ENCODE assay signal across 19 mouse cellular contexts in the genomic region with DNA sequence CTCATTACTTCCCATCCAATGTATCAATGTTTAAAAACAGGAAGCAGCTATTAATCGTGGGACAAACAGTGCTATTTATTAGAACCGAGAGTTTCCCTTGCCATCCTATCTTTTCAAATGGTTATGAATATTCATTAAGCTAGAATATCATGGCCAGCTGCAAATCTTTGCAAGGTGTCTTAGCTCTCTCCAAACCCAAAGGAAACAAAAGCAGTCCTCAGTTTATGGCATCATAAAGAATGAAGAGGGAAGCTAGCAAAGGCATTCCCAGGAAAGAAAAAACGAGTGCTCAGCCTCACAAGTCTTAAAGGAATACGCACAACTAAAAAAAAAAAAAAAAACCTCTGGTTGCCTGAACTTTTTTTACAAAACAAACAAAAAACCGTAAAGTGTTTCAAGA.
DNase-seq lines count a peak whose midpoint lies in the region; ATAC-seq and TF ChIP-seq lines count a peak whose summit lies in the region.
"Had no signal": no experiment of that assay in that cellular context is flagged by ENCODE, and none has a peak within 500 bp of the region (broad histone marks: within the 10 kb centered on the region; RNA-seq: fewer than 3 reads in every experiment).

No protein-coding gene starts in this region.

- no peak overlapping the region for H3K9ac ChIP-seq in hindbrain, embryonic 16.5 days (ENCODE audit: low read depth, low read length)
- H3K9ac ChIP-seq in hindbrain, embryonic 12.5 days: no peak overlapping the region
- 0 out of 2 replicates have a peak overlapping the region, but pooled peaks have one; percentile 22 for H3K9ac ChIP-seq in kidney, embryonic 16.5 days (replicated peaks; ENCODE audit: low read length)
- no peak overlapping the region for H3K9ac ChIP-seq in CH12.LX (ENCODE audit: insufficient read depth, low read depth)
- H3K9ac ChIP-seq in limb, embryonic 13.5 days: no peak overlapping the region
- H3K9ac ChIP-seq: embryonic facial prominence, embryonic 13.5 days; forebrain, embryonic 15.5 days had no signal

- H3K9me3 ChIP-seq in hindbrain, embryonic 16.5 days (ENCODE audit: control insufficient read depth, low read length): no peaks in the 10 kb centered on the region
- no peaks in the 10 kb centered on the region for H3K9me3 ChIP-seq in hindbrain, embryonic 12.5 days (replicated peaks)
- no peaks in the 10 kb centered on the region for H3K9me3 ChIP-seq in kidney, embryonic 16.5 days (ENCODE audit: low read length)
- no peaks in the 10 kb centered on the region for H3K9me3 ChIP-seq in CH12.LX (replicated peaks; ENCODE audit: low read length)
- H3K9me3 ChIP-seq in limb, embryonic 13.5 days: no peaks in the 10 kb centered on the region
- H3K9me3 ChIP-seq: embryonic facial prominence, embryonic 13.5 days; forebrain, embryonic 15.5 days; heart, embryonic 10.5 days; midbrain, embryonic 10.5 days had no signal

- TF ChIP-seq RAD21 in CH12.LX (IDR thresholded peaks at IDR 0.05; ENCODE audit: low read depth, low read length): no peak

- DNase-seq in kidney, postnatal 14 days: no peak
- DNase-seq in CH12.LX (ENCODE audit: extremely low read depth): no peak
- DNase-seq in right cerebral cortex, postnatal 4 days: no peak
- DNase-seq: adrenal gland, adult 8-10 months; cerebellum, adult 11 months; cerebellum, postnatal 10 days; lung, adult 18-20 months; spleen, adult 18-20 months; thymus, postnatal 36 days had no signal

- no peak for TF ChIP-seq CTCF in CH12.LX (conservative IDR thresholded peaks at IDR 0.05 in 1 of 2, IDR thresholded peaks at IDR 0.05 in 1 of 2; ENCODE audit: low read depth in 2 of 2, low read length in 2 of 2)

- in situ Hi-C loops in CH12.LX (cut with MboI; ENCODE audit: low pct_ligation_motif_present, low pct_unique_long_range_greater_than_20kb, low sequenced_read_pairs): no loop called here

- H3K36me3 ChIP-seq in hindbrain, embryonic 16.5 days (ENCODE audit: control insufficient read depth, insufficient read depth, low read length): no peaks in the 10 kb centered on the region
- no peaks in the 10 kb centered on the region for H3K36me3 ChIP-seq in hindbrain, embryonic 12.5 days
- H3K36me3 ChIP-seq in kidney, embryonic 16.5 days (ENCODE audit: insufficient read depth, low read length): no peaks in the 10 kb centered on the region
- H3K36me3 ChIP-seq in CH12.LX (replicated peaks in 1 of 2; ENCODE audit: control insufficient read depth in 1 of 2, insufficient read depth in 1 of 2, low read length in 1 of 2): no peaks in the 10 kb centered on the region
- no peaks in the 10 kb centered on the region for H3K36me3 ChIP-seq in limb, embryonic 13.5 days
- H3K36me3 ChIP-seq: embryonic facial prominence, embryonic 13.5 days; forebrain, embryonic 15.5 days; heart, embryonic 10.5 days; midbrain, embryonic 10.5 days had no signal

- dilution Hi-C loops in CH12.LX (cut with MboI; ENCODE audit: extremely low pct_ligation_motif_present, extremely low pct_unique_long_range_greater_than_20kb, low sequenced_read_pairs): no loop called here

- no peak overlapping the region for H3K4me2 ChIP-seq in hindbrain, embryonic 16.5 days (ENCODE audit: low read length)
- H3K4me2 ChIP-seq in hindbrain, embryonic 12.5 days (replicated peaks): no peak overlapping the region
- peak overlapping the region; percentile 39 for H3K4me2 ChIP-seq in kidney, embryonic 16.5 days (replicated peaks; ENCODE audit: low read depth, low read length)
- peak overlapping the region; percentile 87 for H3K4me2 ChIP-seq in CH12.LX (ENCODE audit: insufficient read depth, low read depth, poor library complexity, severe bottlenecking)
- peak overlapping the region; percentile 30 for H3K4me2 ChIP-seq in limb, embryonic 13.5 days (replicated peaks)
- H3K4me2 ChIP-seq: embryonic facial prominence, embryonic 13.5 days; forebrain, embryonic 15.5 days had no signal

- TF ChIP-seq POLR2A in CH12.LX (IDR thresholded peaks at IDR 0.05; ENCODE audit: low read depth, low read length): no peak

- H3K27me3 ChIP-seq in hindbrain, embryonic 16.5 days (replicated peaks; ENCODE audit: control insufficient read depth, insufficient read depth, low read length): no peaks in the 10 kb centered on the region
- no peaks in the 10 kb centered on the region for H3K27me3 ChIP-seq in hindbrain, embryonic 12.5 days
- H3K27me3 ChIP-seq in kidney, embryonic 16.5 days (ENCODE audit: insufficient read depth, low read length): no peaks in the 10 kb centered on the region
- no peaks in the 10 kb centered on the region for H3K27me3 ChIP-seq in CH12.LX (replicated peaks)
- H3K27me3 ChIP-seq in limb, embryonic 13.5 days: no peaks in the 10 kb centered on the region
- H3K27me3 ChIP-seq: embryonic facial prominence, embryonic 13.5 days; forebrain, embryonic 15.5 days had no signal

- 0 out of 2 replicates have a peak overlapping the region, but pooled peaks have one; percentile 31 for H3K27ac ChIP-seq in hindbrain, embryonic 16.5 days (ENCODE audit: low read depth, low read length)
- no peak overlapping the region for H3K27ac ChIP-seq in hindbrain, embryonic 12.5 days
- H3K27ac ChIP-seq in kidney, embryonic 16.5 days (ENCODE audit: low read length): peak overlapping the region; percentile 65; the same call in 1 of the 2 replicates
- no peak overlapping the region for H3K27ac ChIP-seq in CH12.LX (ENCODE audit: insufficient read depth, low read depth)
- no peak overlapping the region; the same call in 1 of the 2 replicates for H3K27ac ChIP-seq in limb, embryonic 13.5 days
- H3K27ac ChIP-seq: embryonic facial prominence, embryonic 13.5 days; forebrain, embryonic 15.5 days; heart, embryonic 10.5 days; macrophage; midbrain, embryonic 10.5 days had no signal

- no peak overlapping the region for H3K4me3 ChIP-seq in hindbrain, embryonic 16.5 days (ENCODE audit: low read length)
- no peak overlapping the region for H3K4me3 ChIP-seq in hindbrain, embryonic 12.5 days
- H3K4me3 ChIP-seq in kidney, embryonic 16.5 days (ENCODE audit: low read length): no peak overlapping the region
- H3K4me3 ChIP-seq in CH12.LX (replicated peaks in 1 of 3; ENCODE audit: low read depth in 2 of 3, low read length in 2 of 3, poor library complexity in 1 of 3): no peak overlapping the region
- H3K4me3 ChIP-seq in limb, embryonic 13.5 days: no peak overlapping the region
- H3K4me3 ChIP-seq: embryonic facial prominence, embryonic 13.5 days; forebrain, embryonic 15.5 days; heart, embryonic 10.5 days; midbrain, embryonic 10.5 days had no signal

- WGBS in hindbrain, embryonic 16.5 days: 32% methylated on average over 5 of the region's 5 CpGs
- WGBS in hindbrain, embryonic 12.5 days: 37% methylated on average over 5 of the region's 5 CpGs
- WGBS in kidney, embryonic 16.5 days: 10% methylated on average over 5 of the region's 5 CpGs
- 16% methylated on average over 5 of the region's 5 CpGs for WGBS in limb, embryonic 13.5 days

- H3K4me1 ChIP-seq in hindbrain, embryonic 16.5 days (ENCODE audit: control insufficient read depth, insufficient read depth, low read depth, low read length): no peaks in the 10 kb centered on the region
- H3K4me1 ChIP-seq in hindbrain, embryonic 12.5 days: no peaks in the 10 kb centered on the region
- H3K4me1 ChIP-seq in kidney, embryonic 16.5 days (ENCODE audit: insufficient read depth, low read length): peaks cover 7% of the 10 kb centered on the region
- peaks cover 0 to 4% of the 10 kb centered on the region in 2 experiments; a peak in 1 of 4 replicates for H3K4me1 ChIP-seq in CH12.LX (ENCODE audit: control insufficient read depth in 1 of 2, insufficient read depth in 2 of 2)
- H3K4me1 ChIP-seq in limb, embryonic 13.5 days: no peaks in the 10 kb centered on the region
- H3K4me1 ChIP-seq: embryonic facial prominence, embryonic 13.5 days; forebrain, embryonic 15.5 days; heart, embryonic 10.5 days had no signal

- no peaks in the 10 kb centered on the region for H3K79me2 ChIP-seq in CH12.LX (replicated peaks; ENCODE audit: control insufficient read depth, extremely low read depth, insufficient read depth, poor library complexity, severe bottlenecking)

- TF ChIP-seq EP300 in CH12.LX (IDR thresholded peaks at IDR 0.05; ENCODE audit: low read length): no peak

- ATAC-seq in hindbrain, embryonic 16.5 days: no peak
- no peak for ATAC-seq in hindbrain, embryonic 12.5 days (ENCODE audit: low FRiP score)
- no peak for ATAC-seq in kidney, embryonic 16.5 days (ENCODE audit: low FRiP score, low TSS enrichment)
- no peak for ATAC-seq in limb, embryonic 13.5 days (ENCODE audit: low FRiP score, low read depth)
- ATAC-seq: forebrain, embryonic 15.5 days; Patski had no signal

TF ChIP-seq in CH12.LX, 34 proteins besides CTCF, POLR2A, EP300 and RAD21:
- TF ChIP-seq ZNF384 (IDR thresholded peaks at IDR 0.05; ENCODE audit: low read depth, low read length) (peak; percentile 42; the same call in 1 of the 2 replicates), E2F4 (IDR thresholded peaks at IDR 0.05; ENCODE audit: insufficient replicate concordance, low read depth, low read length) (no peak), MAZ (IDR thresholded peaks at IDR 0.05; ENCODE audit: low read depth, low read length) (no peak), ZKSCAN1 (IDR thresholded peaks at IDR 0.05; ENCODE audit: borderline replicate concordance, low read depth, low read length) (no peak), SIN3A (IDR thresholded peaks at IDR 0.05; ENCODE audit: low read length) (no peak), BHLHE40 (IDR thresholded peaks at IDR 0.05; ENCODE audit: low read depth, low read length) (no peak), MAFK (IDR thresholded peaks at IDR 0.05; ENCODE audit: insufficient replicate concordance, low read length) (no peak)

Comparison
In these comparisons a context has a peak if more than half of its experiments do, and no peak if none do; other contexts are left out.
1. H3K27ac ChIP-seq: peak in hindbrain, embryonic 16.5 days (single experiment) and kidney, embryonic 16.5 days (single experiment); none in hindbrain, embryonic 12.5 days (single experiment), CH12.LX (single experiment) and limb, embryonic 13.5 days (single experiment).
2. H3K4me2 ChIP-seq: peak in kidney, embryonic 16.5 days (single experiment), CH12.LX (single experiment) and limb, embryonic 13.5 days (single experiment); none in hindbrain, embryonic 16.5 days (single experiment) and hindbrain, embryonic 12.5 days (single experiment).